Mouse (Mus musculus) stomach, embryonic 15.5 days (tissue): ENCODE measurements around the gene Slc19a1. TPM values are rescaled to one million over a fixed set of nuclear protein-coding genes. Genes with fewer than 3 reads are reported as not detected.
A peak's percentile ranks its signal among the peaks of the same experiment; 100 is the strongest.

Experiments used
- ATAC-seq: fragments of 200-750 bp; cut with Nextera tagmentation; 2 replicates; pipeline ENCODE4 v1.8.0; 2017; ENCODE audit warnings: low read depth, moderate number of reproducible peaks, moderate TSS enrichment; ENCODE audit not compliant: insufficient read depth, low FRiP score
- H3K27ac ChIP-seq: fragments of 300-500 bp; sonication (generic); 2 replicates; pipeline ENCODE4 v1.5.1; 2015; ENCODE audit warnings: mild to moderate bottlenecking, inconsistent platforms
- H3K27me3 ChIP-seq: fragments of 300-500 bp; sonication (generic); replicated peaks from 2 replicates; pipeline ENCODE4 v1.6.1; 2015; ENCODE audit warnings: inconsistent platforms
- H3K36me3 ChIP-seq: fragments of 300-500 bp; sonication (generic); 2 replicates; pipeline ENCODE4 v1.6.1; 2015; ENCODE audit warnings: inconsistent platforms
- H3K4me1 ChIP-seq: fragments of 300-500 bp; sonication (generic); 2 replicates; pipeline ENCODE4 v1.6.1; 2015; ENCODE audit warnings: inconsistent platforms
- H3K4me2 ChIP-seq: fragments of 300-500 bp; sonication (generic); 2 replicates; pipeline ENCODE4 v1.6.1; 2015; ENCODE audit warnings: mild to moderate bottlenecking, inconsistent platforms
- H3K4me3 ChIP-seq: fragments of 300-500 bp; sonication (generic); replicated peaks from 2 replicates; pipeline ENCODE4 v1.5.1; 2015; ENCODE audit warnings: inconsistent platforms
- H3K9ac ChIP-seq: fragments of 300-500 bp; sonication (generic); 2 replicates; pipeline ENCODE4 v1.6.1; 2015; ENCODE audit warnings: inconsistent platforms
- H3K9me3 ChIP-seq: fragments of 300-500 bp; sonication (generic); 2 replicates; pipeline ENCODE4 v1.6.1; 2016; ENCODE audit warnings: inconsistent platforms
- WGBS: fragments of 180-500 bp; shearing (Covaris S2); methylation state at CpG from one replicate; pipeline ENCODE4 v1.1.7; 2015; 5-methylcytosine and 5-hydroxymethylcytosine counted together
- polyA plus RNA-seq: library from polyadenylated mRNA; unstranded; fragments of >200 nt; fragmentation: Nextera tagmentation; extraction: Ambion mirVana; gene quantifications from 2 replicates; pipeline ENCODE4 v1.2.1, GENCODE M21; 2015

The Slc19a1 gene
- polyA plus RNA-seq, result 33.9 and 34.3 TPM in 2 replicates

- Histone ChIP-seq H3K36me3 (no peaks in the 10 kb centered on the region), H3K9ac (peak within 1 kb of the TSS; percentile 70), H3K4me3 (peak within 1 kb of the TSS; percentile 70), H3K4me2 (peak within 1 kb of the TSS; percentile 76), H3K4me1 (peaks cover 18% of the 10 kb centered on the region), H3K27ac (0 out of 2 replicates have a peak within 1 kb of the TSS, but pooled peaks have one; percentile 66), H3K27me3 (no peaks in the 10 kb centered on the region), H3K9me3 (no peaks in the 10 kb centered on the region)
- WGBS, result 54% methylated on average over 13 of the region's 13 CpGs
- ATAC-seq, result no peak
Measured at GRCm38 (mm10) chr10:77031768-77032375, at the start of gene Slc19a1. TSS of gene Slc19a1 (plus strand) at chr10:77032241.

GRCm38 (mm10) chr10:76988586-76988985 lies 43.5 kb upstream of the Slc19a1 start:
- no peak overlapping the region for H3K27ac ChIP-seq
- no peaks in the 10 kb centered on the region for H3K4me1 ChIP-seq
- no peaks in the 10 kb centered on the region for H3K36me3 ChIP-seq
- H3K4me3 ChIP-seq, result no peak overlapping the region
- WGBS, result 89% methylated on average over 5 of the region's 5 CpGs
- H3K27me3 ChIP-seq, result no peaks in the 10 kb centered on the region
- ATAC-seq, result no peak
- H3K4me2 ChIP-seq, result no peak overlapping the region
- H3K9ac ChIP-seq, result no peak overlapping the region
- H3K9me3 ChIP-seq, result no peaks in the 10 kb centered on the region

- WGBS, result 64% methylated on average over 3 of the region's 3 CpGs
- Histone ChIP-seq H3K27me3 (no peaks in the 10 kb centered on the region), H3K36me3 (no peaks in the 10 kb centered on the region), H3K27ac (no peak overlapping the region), H3K4me2 (no peak overlapping the region), H3K4me3 (no peak overlapping the region), H3K9ac (no peak overlapping the region), H3K4me1 (no peaks in the 10 kb centered on the region), H3K9me3 (no peaks in the 10 kb centered on the region)
- no peak for ATAC-seq
Measured at GRCm38 (mm10) chr10:76992456-76992855, 39.6 kb upstream of the Slc19a1 start.

GRCm38 (mm10) chr10:76997759-76998513 lies 34.1 kb upstream of the Slc19a1 start:
- peak overlapping the region; percentile 31; the same call in 1 of the 2 replicates for H3K27ac ChIP-seq
- no peaks in the 10 kb centered on the region for H3K9me3 ChIP-seq
- no peaks in the 10 kb centered on the region for H3K4me1 ChIP-seq
- 53% methylated on average over 17 of the region's 17 CpGs for WGBS
- no peaks in the 10 kb centered on the region for H3K27me3 ChIP-seq
- no peaks in the 10 kb centered on the region for H3K36me3 ChIP-seq
- ATAC-seq, result peak; percentile 71
- no peak overlapping the region for H3K4me2 ChIP-seq
- no peak overlapping the region for H3K4me3 ChIP-seq
- H3K9ac ChIP-seq, result no peak overlapping the region

- WGBS, result 31% methylated on average over 7 of the region's 7 CpGs
- H3K9me3 ChIP-seq, result no peaks in the 10 kb centered on the region
- no peak overlapping the region for H3K9ac ChIP-seq
- H3K4me1 ChIP-seq, result peaks cover 10% of the 10 kb centered on the region; the same call in 1 of the 2 replicates
- H3K36me3 ChIP-seq, result no peaks in the 10 kb centered on the region
- no peaks in the 10 kb centered on the region for H3K27me3 ChIP-seq
- no peak overlapping the region for H3K27ac ChIP-seq
- no peak overlapping the region for H3K4me3 ChIP-seq
- H3K4me2 ChIP-seq, result no peak overlapping the region
- ATAC-seq, result no peak
Measured at GRCm38 (mm10) chr10:77004936-77005335, 27.1 kb upstream of the Slc19a1 start.

GRCm38 (mm10) chr10:77007433-77008108 lies 24.5 kb upstream of the Slc19a1 start:
- ATAC-seq, result no peak
- no peaks in the 10 kb centered on the region for H3K27me3 ChIP-seq
- WGBS, result 37% methylated on average over 8 of the region's 8 CpGs
- H3K9me3 ChIP-seq, result no peaks in the 10 kb centered on the region
- no peak overlapping the region for H3K4me2 ChIP-seq
- H3K9ac ChIP-seq, result no peak overlapping the region
- H3K4me3 ChIP-seq, result no peak overlapping the region
- no peaks in the 10 kb centered on the region for H3K36me3 ChIP-seq
- H3K4me1 ChIP-seq, result peaks cover 10% of the 10 kb centered on the region; the same call in 1 of the 2 replicates
- H3K27ac ChIP-seq, result peak overlapping the region; percentile 53; the same call in 1 of the 2 replicates

- ATAC-seq, result peak; percentile 48; the same call in 1 of the 2 replicates
Measured at GRCm38 (mm10) chr10:77008109-77008561, 23.9 kb upstream of the Slc19a1 start.

GRCm38 (mm10) chr10:77008698-77009097 lies 23.3 kb upstream of the Slc19a1 start:
- Histone ChIP-seq H3K9ac (no peak overlapping the region), H3K36me3 (no peaks in the 10 kb centered on the region), H3K27ac (no peak overlapping the region), H3K4me3 (no peak overlapping the region), H3K4me1 (peaks cover 10% of the 10 kb centered on the region; the same call in 1 of the 2 replicates), H3K9me3 (no peaks in the 10 kb centered on the region), H3K4me2 (no peak overlapping the region), H3K27me3 (no peaks in the 10 kb centered on the region)
- 80% methylated on average over 3 of the region's 3 CpGs for WGBS
- no peak for ATAC-seq

More at GRCm38 (mm10) chr10:77008109-77008561, 23.9 kb upstream of the Slc19a1 start:
- Histone ChIP-seq H3K4me1 (peaks cover 10% of the 10 kb centered on the region; the same call in 1 of the 2 replicates), H3K27me3 (no peaks in the 10 kb centered on the region), H3K27ac (peak overlapping the region; percentile 53), H3K9ac (no peak overlapping the region), H3K4me2 (no peak overlapping the region), H3K4me3 (no peak overlapping the region), H3K36me3 (no peaks in the 10 kb centered on the region), H3K9me3 (no peaks in the 10 kb centered on the region)
- 22% methylated on average over 9 of the region's 9 CpGs for WGBS

- ATAC-seq, result no peak
- Histone ChIP-seq H3K4me2 (no peak overlapping the region), H3K9me3 (no peaks in the 10 kb centered on the region), H3K4me3 (no peak overlapping the region), H3K36me3 (no peaks in the 10 kb centered on the region), H3K27me3 (no peaks in the 10 kb centered on the region), H3K27ac (no peak overlapping the region), H3K4me1 (peaks cover 10% of the 10 kb centered on the region; the same call in 1 of the 2 replicates), H3K9ac (no peak overlapping the region)
- WGBS, result 85% methylated on average over 4 of the region's 4 CpGs
Measured at GRCm38 (mm10) chr10:77011681-77012080, 20.4 kb upstream of the Slc19a1 start.

- no peak for ATAC-seq
- 82% methylated on average over 7 of the region's 7 CpGs for WGBS
- Histone ChIP-seq H3K9me3 (no peaks in the 10 kb centered on the region), H3K9ac (no peak overlapping the region), H3K36me3 (no peaks in the 10 kb centered on the region), H3K27ac (no peak overlapping the region), H3K27me3 (no peaks in the 10 kb centered on the region), H3K4me2 (no peak overlapping the region), H3K4me3 (no peak overlapping the region), H3K4me1 (no peaks in the 10 kb centered on the region)
Measured at GRCm38 (mm10) chr10:77016080-77016479, 16.0 kb upstream of the Slc19a1 start.

- ATAC-seq, result no peak
- no peaks in the 10 kb centered on the region for H3K4me1 ChIP-seq
- H3K27me3 ChIP-seq, result no peaks in the 10 kb centered on the region
- H3K4me3 ChIP-seq, result no peak overlapping the region
- no peak overlapping the region for H3K9ac ChIP-seq
- H3K27ac ChIP-seq, result no peak overlapping the region
- no peak overlapping the region for H3K4me2 ChIP-seq
- 48% methylated on average over 8 of the region's 8 CpGs for WGBS
- H3K36me3 ChIP-seq, result no peaks in the 10 kb centered on the region
- H3K9me3 ChIP-seq, result no peaks in the 10 kb centered on the region
Measured at GRCm38 (mm10) chr10:77016499-77016898, 15.5 kb upstream of the Slc19a1 start.
